Mouse (Mus musculus) C2C12 (cell line): ENCODE results near the gene Abca13. TPM values are rescaled to one million over a fixed set of nuclear protein-coding genes. Genes with fewer than 3 reads are reported as not detected.

ENCODE experiments used
- H3K27me3 ChIP-seq: one replicate; pipeline ENCODE4 v1.6.1; 2011; ENCODE audit not compliant: control insufficient read depth, insufficient read depth, insufficient read length
- H3K36me3 ChIP-seq: one replicate; pipeline ENCODE4 v1.6.1; 2011; ENCODE audit not compliant: control insufficient read depth, insufficient read depth
- H3K4me3 ChIP-seq: one replicate; pipeline ENCODE4 v1.5.1; 2011; ENCODE audit warnings: mild to moderate bottlenecking, control low read depth; ENCODE audit not compliant: poor library complexity, insufficient read depth, severe bottlenecking
- H3K79me2 ChIP-seq: one replicate; pipeline ENCODE4 v1.6.1; 2011; ENCODE audit not compliant: control insufficient read depth, insufficient read depth
- H3K79me3 ChIP-seq: one replicate; pipeline ENCODE4 v1.6.1; 2011; ENCODE audit warnings: low read depth, control low read depth
- H3ac ChIP-seq: one replicate; pipeline ENCODE3; 2011; ENCODE audit warnings: low read depth; ENCODE audit not compliant: control insufficient read depth, insufficient read length
- CEBPB ChIP-seq: IDR thresholded peaks from one replicate; pipeline ENCODE4 v1.6.1; 2011; ENCODE audit warnings: low read depth, mild to moderate bottlenecking, control low read depth, moderate library complexity
- CTCF ChIP-seq: IDR thresholded peaks from one replicate; pipeline ENCODE4 v1.5.1; 2011; ENCODE audit not compliant: control insufficient read depth, insufficient read depth, insufficient read length
- FOSL1 ChIP-seq: IDR thresholded peaks from one replicate; pipeline ENCODE4 v1.8.0; 2011; ENCODE audit warnings: mild to moderate bottlenecking, low read length; ENCODE audit not compliant: poor library complexity, insufficient read depth, severe bottlenecking
- MAX ChIP-seq: IDR thresholded peaks from one replicate; pipeline ENCODE4 v1.6.1; 2011; ENCODE audit warnings: mild to moderate bottlenecking, control low read depth
- MYOD1 ChIP-seq: IDR thresholded peaks from one replicate; pipeline ENCODE4 v1.6.1; 2011; ENCODE audit warnings: low read depth; ENCODE audit not compliant: control insufficient read depth, insufficient read length
- MYOG ChIP-seq: IDR thresholded peaks from one replicate; pipeline ENCODE4 v1.6.1; 2011; ENCODE audit not compliant: control insufficient read depth, insufficient read length; ENCODE audit errors: extremely low read depth
- USF1 ChIP-seq: IDR thresholded peaks from one replicate; pipeline ENCODE4 v1.6.1; 2011; ENCODE audit warnings: low read depth, mild to moderate bottlenecking, control low read depth, moderate library complexity
- polyA plus RNA-seq: library from polyadenylated mRNA; unstranded; fragments of >200 nt; fragmentation: generic; extraction: Trizol; gene quantifications from one replicate; pipeline ENCODE4 v1.2.1, GENCODE M21; 2012; ENCODE audit warnings: missing spikeins

Abca13 gene
- polyA plus RNA-seq, 1 experiment = 0.04 TPM

- Histone ChIP-seq H3K27me3 (no peaks in the 10 kb centered on the region), H3K79me3 (no peaks in the 10 kb centered on the region), H3K36me3 (no peaks in the 10 kb centered on the region), H3K4me3 (no peak overlapping the region), H3K79me2 (no peaks in the 10 kb centered on the region), H3ac (no peak overlapping the region)
- TF ChIP-seq FOSL1 (no peak), MYOG (no peak), MYOD1 (no peak), CTCF (no peak), CEBPB (no peak), MAX (no peak), USF1 (no peak)
These were observed 409.4 kb downstream of the Abca13 start for GRCm38 (mm10) chr11:9601096-9601495.

GRCm38 (mm10) chr11:9602137-9602536 lies 410.4 kb downstream of the Abca13 start:
- Histone ChIP-seq H3ac (no peak overlapping the region), H3K4me3 (no peak overlapping the region), H3K36me3 (no peaks in the 10 kb centered on the region), H3K79me3 (no peaks in the 10 kb centered on the region), H3K27me3 (no peaks in the 10 kb centered on the region), H3K79me2 (no peaks in the 10 kb centered on the region)
- TF ChIP-seq MYOG (no peak), CTCF (no peak), FOSL1 (no peak), USF1 (no peak)

- Histone ChIP-seq H3K4me3 (no peak overlapping the region), H3ac (no peak overlapping the region), H3K79me3 (no peaks in the 10 kb centered on the region), H3K79me2 (no peaks in the 10 kb centered on the region), H3K27me3 (no peaks in the 10 kb centered on the region), H3K36me3 (no peaks in the 10 kb centered on the region)
- TF ChIP-seq USF1 (no peak), MYOD1 (no peak), MAX (no peak), CEBPB (no peak), CTCF (no peak), FOSL1 (no peak)
These were observed 416.5 kb downstream of the Abca13 start for GRCm38 (mm10) chr11:9608249-9608648.

- Histone ChIP-seq H3K4me3 (no peak overlapping the region), H3ac (no peak overlapping the region), H3K79me2 (no peaks in the 10 kb centered on the region), H3K27me3 (no peaks in the 10 kb centered on the region), H3K79me3 (no peaks in the 10 kb centered on the region), H3K36me3 (no peaks in the 10 kb centered on the region)
- TF ChIP-seq MYOD1 (no peak), CTCF (no peak), FOSL1 (no peak), MAX (no peak), USF1 (no peak), CEBPB (no peak), MYOG (no peak)
These were observed 417.3 kb downstream of the Abca13 start for GRCm38 (mm10) chr11:9609075-9609474.

GRCm38 (mm10) chr11:9616133-9616532 lies 424.4 kb downstream of the Abca13 start:
- Histone ChIP-seq H3ac (no peak overlapping the region), H3K36me3 (no peaks in the 10 kb centered on the region), H3K4me3 (no peak overlapping the region), H3K27me3 (no peaks in the 10 kb centered on the region), H3K79me2 (no peaks in the 10 kb centered on the region), H3K79me3 (no peaks in the 10 kb centered on the region)
- TF ChIP-seq MYOG (no peak), MAX (no peak), FOSL1 (no peak), CEBPB (no peak), MYOD1 (no peak), USF1 (no peak), CTCF (no peak)

GRCm38 (mm10) chr11:9616665-9617064 lies 424.9 kb downstream of the Abca13 start:
- Histone ChIP-seq H3K4me3 (no peak overlapping the region), H3K79me3 (no peaks in the 10 kb centered on the region), H3ac (no peak overlapping the region), H3K36me3 (no peaks in the 10 kb centered on the region), H3K27me3 (no peaks in the 10 kb centered on the region), H3K79me2 (no peaks in the 10 kb centered on the region)
- TF ChIP-seq USF1 = no peak
